Mouse (Mus musculus) megakaryocyte, embryonic 14.5 days (primary cell): Measurements from ENCODE around the gene Galnt18.

Source experiments
- FLI1 ChIP-seq: IDR thresholded peaks from 2 replicates; pipeline ENCODE4 v1.6.1; 2012; ENCODE audit warnings: low read length, inconsistent platforms, mixed read lengths
- GATA1 ChIP-seq: IDR thresholded peaks from 3 replicates; pipeline ENCODE4 v1.6.1; 2012; ENCODE audit warnings: mixed read lengths, low read length, inconsistent platforms, borderline replicate concordance

- TF ChIP-seq GATA1 (no peak), FLI1 (no peak)
Observed at GRCm38 (mm10) chr7:111607476-111607875, 172.3 kb downstream of the Galnt18 start.
